Mouse (Mus musculus) left cerebral cortex, postnatal 10 days (tissue): ENCODE measurements around the gene Phf13. TPM values are rescaled to one million over a fixed set of nuclear protein-coding genes. Genes with fewer than 3 reads are reported as not detected.
A peak's percentile ranks its signal among the peaks of the same experiment; 100 is the strongest.

Experiments
- DNase-seq, 2 experiments: peaks; one replicate each; pipeline ENCODE4 v3.0.0; 2021 to 2022; ENCODE audit warnings: low spot score in 2 of 2, mixed read lengths in 1 of 2; ENCODE audit errors: extremely low spot score in 1 of 2
- intact Hi-C: fragments of 180-260 bp; cut with DNase I; formaldehyde crosslinking; loops from one replicate; pipeline ENCODE4 v1.15.1; 2025
- total RNA-seq, 2 experiments: library from RNA; stranded (reverse); gene quantifications; 2 replicates each; pipeline ENCODE4 v1.2.3; 2021

Gene Phf13
- total RNA-seq, 2 experiments from 2014 or later: 14.5 to 16.9 TPM

GRCm38 (mm10) chr4:152020024-152020423, 24.0 kb upstream of the Phf13 start:
- no peak for DNase-seq
- intact Hi-C loops: no loop called here

- DNase-seq: no peak
- intact Hi-C loops: no loop called here
Measured at GRCm38 (mm10) chr4:152019073-152019472, 23.0 kb upstream of the Phf13 start.

GRCm38 (mm10) chr4:152013036-152013813, 17.2 kb upstream of the Phf13 start:
- intact Hi-C loops: no loop called here
- no peak for DNase-seq

- intact Hi-C loops: no loop called here
Measured at GRCm38 (mm10) chr4:152012109-152012508, 16.1 kb upstream of the Phf13 start.

GRCm38 (mm10) chr4:152011171-152011760, 15.2 kb upstream of the Phf13 start:
- intact Hi-C loops: no loop called here

More at GRCm38 (mm10) chr4:152012109-152012508, 16.1 kb upstream of the Phf13 start:
- DNase-seq: no peak

GRCm38 (mm10) chr4:152010707-152011134, 14.7 kb upstream of the Phf13 start:
- intact Hi-C loops: no loop called here
- peak in 1 of 2 experiments; percentile 39 for DNase-seq

More at GRCm38 (mm10) chr4:152011171-152011760, 15.2 kb upstream of the Phf13 start:
- DNase-seq: peak in 1 of 2 experiments; percentile 13

GRCm38 (mm10) chr4:152010091-152010706, 14.1 kb upstream of the Phf13 start:
- intact Hi-C loops: no loop called here
- no peak for DNase-seq

GRCm38 (mm10) chr4:152009076-152010051, 13.3 kb upstream of the Phf13 start:
- DNase-seq: peak in 1 of 2 experiments; percentile 87
- intact Hi-C loops: no loop called here

GRCm38 (mm10) chr4:152008622-152009075, 12.6 kb upstream of the Phf13 start, which contains the start of gene Klhl21:
TSS of gene Klhl21 (plus strand) at chr4:152008803.
- peak; percentile 87 to 97 for DNase-seq
- intact Hi-C loops: no loop called here

- DNase-seq: no peak
- intact Hi-C loops: no loop called here
Measured at GRCm38 (mm10) chr4:152008148-152008500, 12.1 kb upstream of the Phf13 start.

GRCm38 (mm10) chr4:152007481-152008147, 11.6 kb upstream of the Phf13 start:
- intact Hi-C loops: no loop called here
- DNase-seq: no peak

- intact Hi-C loops: no loop called here
- DNase-seq: no peak
Measured at GRCm38 (mm10) chr4:152006812-152007211, 10.8 kb upstream of the Phf13 start.

GRCm38 (mm10) chr4:152006137-152006536, 10.1 kb upstream of the Phf13 start:
- no peak for DNase-seq
- intact Hi-C loops: no loop called here

- intact Hi-C loops: no loop called here
- no peak for DNase-seq
Measured at GRCm38 (mm10) chr4:152002063-152002462, 6.0 kb upstream of the Phf13 start.

- intact Hi-C loops: no loop called here
Measured at GRCm38 (mm10) chr4:152001335-152001734, 5.3 kb upstream of the Phf13 start.

GRCm38 (mm10) chr4:152000906-152001305, 4.8 kb upstream of the Phf13 start:
- intact Hi-C loops: no loop called here
- no peak for DNase-seq

More at GRCm38 (mm10) chr4:152001335-152001734, 5.3 kb upstream of the Phf13 start:
- DNase-seq: no peak

- DNase-seq: no peak
- intact Hi-C loops: no loop called here
Measured at GRCm38 (mm10) chr4:151999481-151999880, 3.4 kb upstream of the Phf13 start.

- intact Hi-C loops: no loop called here
- DNase-seq: no peak
Measured at GRCm38 (mm10) chr4:151997701-151998100, 1.6 kb upstream of the Phf13 start.
